Mouse (Mus musculus) right cerebral cortex, adult 18-20 months (tissue): ENCODE data around the gene Kdm1b.

Source experiments
- DNase-seq: peaks from one replicate; pipeline ENCODE4 v3.0.0; 2022; ENCODE audit warnings: mixed read lengths

The Kdm1b gene

DNA sequence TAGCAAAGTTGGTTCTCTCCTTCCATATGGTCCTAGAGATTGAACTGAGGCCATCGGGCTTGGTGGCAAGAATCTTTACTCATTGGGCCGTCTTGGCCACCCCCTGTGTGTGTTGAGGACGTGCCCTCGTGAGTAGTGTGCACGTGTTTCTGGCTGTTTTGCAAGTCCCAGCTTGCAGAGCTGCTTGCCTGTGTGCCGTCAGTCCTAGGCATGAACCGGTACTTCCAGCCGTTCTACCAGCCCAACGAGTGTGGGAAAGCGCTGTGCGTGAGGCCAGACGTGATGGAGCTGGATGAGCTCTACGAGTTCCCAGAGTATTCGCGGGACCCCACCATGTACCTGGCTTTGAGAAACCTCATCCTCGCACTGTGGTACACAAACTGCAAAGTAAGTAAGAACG, 19.5 kb downstream of the Kdm1b start:
- no peak for DNase-seq

DNA sequence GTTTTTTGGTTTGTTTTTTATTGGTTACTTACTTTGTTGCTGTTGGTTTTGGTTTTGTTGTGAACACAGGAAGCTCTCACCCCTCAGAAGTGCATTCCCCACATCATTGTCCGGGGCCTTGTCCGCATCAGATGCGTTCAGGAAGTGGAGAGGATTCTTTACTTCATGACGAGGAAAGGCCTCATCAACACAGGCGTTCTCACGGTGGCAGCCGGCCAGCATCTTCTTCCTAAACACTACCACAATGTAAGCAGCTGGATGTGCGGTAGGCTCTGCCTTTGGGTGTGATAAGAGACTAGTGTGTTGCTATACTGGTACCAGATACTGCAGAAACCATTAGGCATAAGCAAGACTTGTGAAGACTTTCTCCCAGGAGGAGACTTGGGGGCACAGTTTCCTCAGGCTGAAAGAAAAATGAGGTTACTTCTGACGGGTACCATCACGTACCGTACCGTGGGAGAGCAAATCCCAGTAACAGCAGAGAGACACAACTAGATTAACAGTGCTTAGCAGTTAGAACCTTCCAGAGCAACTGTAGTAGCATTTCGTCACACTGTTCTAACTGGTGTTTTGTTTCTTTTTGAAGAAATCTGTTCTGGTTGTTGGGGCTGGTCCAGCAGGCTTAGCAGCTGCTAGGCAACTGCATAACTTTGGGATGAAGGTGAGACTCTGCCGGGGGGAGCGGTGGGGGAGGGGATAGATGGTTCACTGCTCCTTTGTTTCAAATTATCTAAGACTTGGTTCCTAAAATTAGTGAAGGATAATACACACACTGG, 20.9 kb downstream of the Kdm1b start:
- no peak for DNase-seq

DNA sequence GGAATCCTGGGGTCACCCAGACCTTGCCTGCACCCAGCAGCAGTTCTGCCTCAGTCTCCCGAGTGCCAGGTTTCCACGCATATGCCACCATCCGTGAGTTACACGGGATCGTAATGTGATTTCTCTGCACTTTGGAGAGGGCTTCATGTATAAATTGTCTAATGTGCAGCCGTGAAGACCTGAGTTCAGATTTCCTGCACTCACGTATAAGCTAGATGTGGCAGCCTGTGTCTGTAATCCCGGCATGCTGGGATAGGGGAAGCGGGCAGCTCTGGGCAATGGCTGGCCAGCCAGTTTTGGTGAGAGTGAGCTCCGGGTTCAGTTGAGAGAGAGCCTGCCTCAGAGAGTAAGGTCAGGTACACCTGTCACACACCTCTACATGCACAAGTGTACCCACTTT, 23.2 kb downstream of the Kdm1b start:
- DNase-seq: no peak

DNA sequence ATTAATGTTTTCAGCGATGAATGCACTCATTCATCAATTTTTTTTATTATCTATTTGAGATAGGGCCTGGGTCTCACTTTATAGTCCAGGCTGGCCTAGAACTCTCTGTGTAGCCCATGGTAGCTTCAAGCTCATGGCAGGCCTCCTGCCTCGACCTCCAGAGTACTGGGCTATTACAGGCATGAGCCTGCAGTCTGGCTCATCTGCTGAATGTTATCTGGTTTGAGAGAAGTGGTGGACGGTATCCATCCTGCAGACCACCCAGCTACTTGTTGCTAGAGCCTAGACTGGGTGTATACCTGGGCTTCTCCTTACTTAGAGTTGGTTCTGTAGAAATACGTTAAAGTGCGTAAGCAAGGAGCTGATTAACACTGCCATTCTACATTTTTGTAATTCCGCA, 23.7 kb downstream of the Kdm1b start:
- no peak for DNase-seq

DNA sequence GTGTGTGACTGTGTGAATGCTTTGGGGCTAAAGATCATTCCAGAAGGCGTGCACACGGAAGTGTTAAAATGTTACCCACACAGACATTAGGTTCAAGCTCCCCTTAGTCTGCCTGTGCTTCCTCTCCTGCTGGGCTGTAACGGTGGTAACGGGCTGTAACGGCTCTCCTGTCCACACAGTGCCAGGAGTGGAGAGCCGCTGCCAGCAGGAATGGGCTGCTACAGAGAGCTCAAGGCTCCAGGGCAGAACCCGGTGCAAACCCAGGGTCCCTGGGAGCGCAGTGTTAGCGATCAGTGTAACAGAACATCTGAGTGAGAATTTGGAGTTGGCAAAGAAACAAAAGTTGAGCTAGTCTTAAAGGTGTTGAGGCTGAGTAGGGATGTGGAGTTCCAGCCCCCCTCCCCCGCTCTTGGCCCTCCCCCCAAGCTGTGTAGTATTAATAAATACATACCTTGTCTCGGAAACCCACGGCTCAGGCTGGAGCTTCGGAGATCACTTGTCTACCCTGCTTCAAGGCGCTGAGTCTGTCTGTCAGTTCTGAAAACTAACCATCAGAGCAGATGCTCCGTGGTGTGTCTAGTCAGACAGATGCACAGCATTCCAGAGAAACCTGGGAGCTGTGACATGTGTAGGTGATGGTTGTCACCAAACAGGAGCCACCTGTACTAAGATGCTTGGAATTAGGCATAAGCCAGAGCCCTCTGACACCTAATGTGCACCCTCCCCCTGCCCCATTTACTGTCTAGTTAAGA, 27.2 kb downstream of the Kdm1b start:
- DNase-seq: no peak

DNA sequence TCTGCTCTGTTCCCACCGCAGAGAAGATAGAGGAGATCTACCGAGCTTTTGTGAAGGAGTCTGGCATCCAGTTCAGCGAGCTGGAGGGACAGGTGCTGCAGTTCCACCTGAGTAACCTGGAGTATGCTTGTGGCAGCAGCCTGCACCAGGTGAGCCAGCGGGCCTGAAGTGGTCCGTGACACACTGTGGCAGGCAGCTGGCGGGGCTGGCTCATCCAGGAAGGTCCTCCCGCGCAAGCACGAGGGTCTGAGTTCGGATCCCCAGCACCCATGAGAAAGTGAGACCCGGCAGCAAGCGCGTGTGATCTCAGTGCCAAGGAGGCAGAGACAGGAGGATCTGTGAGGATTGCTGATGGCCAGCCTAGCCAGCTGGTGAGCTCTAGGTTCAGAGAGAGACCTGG, 28.6 kb downstream of the Kdm1b start:
- DNase-seq: no peak

DNA sequence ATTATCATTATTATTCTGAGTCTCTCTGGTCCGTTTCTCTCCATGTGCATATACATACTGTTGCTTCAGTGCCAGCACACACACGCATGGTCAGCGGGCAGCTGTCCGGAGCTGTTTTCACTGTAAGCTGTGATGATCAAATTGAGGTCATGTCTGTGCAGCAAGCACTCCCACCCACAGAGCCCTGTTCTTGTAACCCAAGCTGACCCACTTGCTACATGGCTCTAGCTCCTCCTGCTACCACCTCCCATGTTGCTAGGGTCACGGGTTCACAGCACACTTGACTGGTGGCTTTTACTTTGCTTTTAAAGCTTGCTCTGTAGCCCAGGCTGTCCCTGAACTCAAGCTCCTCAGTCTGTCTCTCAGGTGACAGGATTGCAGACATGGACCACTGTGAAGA, 29.2 kb downstream of the Kdm1b start:
- DNase-seq: no peak

DNA sequence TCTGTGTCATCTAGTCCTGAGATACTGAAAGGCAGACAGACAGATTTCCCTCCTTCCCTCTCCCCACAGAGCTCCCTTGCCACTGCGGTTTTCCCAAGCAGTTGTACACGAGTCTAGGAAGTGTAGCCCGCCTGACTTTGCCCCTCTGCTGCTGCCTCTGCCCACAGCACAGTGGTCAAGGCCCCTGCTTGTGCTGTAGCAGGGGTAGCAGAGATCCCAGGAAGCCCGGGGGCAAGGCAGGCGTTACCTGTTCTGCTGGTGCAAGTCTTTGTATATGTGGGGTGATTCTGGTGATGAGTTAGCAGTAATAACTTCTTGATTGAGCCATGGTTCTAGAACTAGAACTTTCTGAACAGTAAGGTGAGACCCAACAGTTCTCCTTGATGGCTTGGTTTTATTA, 32.9 kb downstream of the Kdm1b start:
- no peak for DNase-seq

DNA sequence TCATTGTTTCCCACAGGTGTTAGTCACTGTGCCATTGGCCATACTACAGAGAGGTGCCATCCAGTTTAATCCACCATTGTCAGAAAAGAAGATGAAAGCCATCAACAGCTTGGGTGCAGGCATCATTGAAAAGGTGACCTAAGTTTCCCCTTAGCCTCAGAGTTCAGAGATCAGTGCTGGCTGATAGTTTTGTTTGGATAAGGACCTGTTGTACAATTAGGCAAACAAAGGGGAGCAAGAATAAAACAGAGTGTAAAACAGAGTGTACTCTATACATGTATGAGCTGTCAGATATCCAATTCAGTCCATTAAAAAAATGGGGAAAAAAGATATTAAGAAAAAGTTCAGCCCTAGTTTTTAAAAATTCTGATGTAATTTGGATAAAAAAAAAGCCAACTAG, 34.1 kb downstream of the Kdm1b start:
- no peak for DNase-seq

DNA sequence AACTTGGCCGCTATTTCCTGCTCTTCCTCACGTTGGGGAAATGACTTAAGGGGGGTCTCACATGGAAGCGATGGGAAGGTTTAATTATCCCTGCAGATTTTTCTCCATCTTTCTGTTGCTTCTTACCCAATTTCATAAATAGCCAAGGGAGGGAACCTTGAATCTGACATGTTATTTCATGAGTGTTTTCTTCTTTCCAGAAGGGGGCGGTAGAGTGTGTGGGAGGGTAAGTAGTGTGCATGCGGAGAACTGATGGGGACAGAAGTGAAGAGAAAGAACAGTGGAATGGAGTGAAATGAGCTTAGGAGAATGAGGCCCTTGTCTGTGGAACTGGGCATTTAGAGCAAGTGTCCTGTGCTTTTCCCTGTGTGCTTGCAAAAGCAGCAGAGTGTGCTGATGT, 35.5 kb downstream of the Kdm1b start:
- DNase-seq: no peak

DNA sequence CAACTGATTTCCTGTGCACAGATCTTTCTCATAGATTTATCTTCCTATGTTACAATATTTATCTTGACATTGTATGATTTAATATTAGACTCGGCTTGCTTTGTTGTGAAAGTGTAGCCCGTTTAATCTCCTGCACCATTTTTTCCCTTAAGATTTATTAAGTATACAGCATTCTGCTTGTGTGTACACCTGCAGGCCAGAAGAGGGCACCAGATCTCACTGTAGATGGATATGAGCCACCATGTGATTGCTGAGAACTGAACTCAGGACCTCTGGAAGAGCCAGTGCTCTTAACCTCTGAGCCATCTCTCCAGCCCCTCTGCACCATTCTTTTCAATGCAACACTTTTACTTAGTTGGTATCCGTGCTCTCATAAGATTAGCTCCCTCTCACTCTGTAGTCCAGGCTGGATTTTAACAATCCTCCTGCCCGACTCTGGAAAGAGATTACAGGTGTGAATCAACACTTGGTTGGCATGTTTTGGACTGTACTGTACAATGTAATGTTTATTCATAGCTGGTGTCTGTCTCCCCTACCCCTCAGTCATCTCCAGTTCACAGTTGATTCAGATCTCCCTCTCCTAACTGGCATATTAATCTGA, 37.7 kb downstream of the Kdm1b start:
- no peak for DNase-seq

DNA sequence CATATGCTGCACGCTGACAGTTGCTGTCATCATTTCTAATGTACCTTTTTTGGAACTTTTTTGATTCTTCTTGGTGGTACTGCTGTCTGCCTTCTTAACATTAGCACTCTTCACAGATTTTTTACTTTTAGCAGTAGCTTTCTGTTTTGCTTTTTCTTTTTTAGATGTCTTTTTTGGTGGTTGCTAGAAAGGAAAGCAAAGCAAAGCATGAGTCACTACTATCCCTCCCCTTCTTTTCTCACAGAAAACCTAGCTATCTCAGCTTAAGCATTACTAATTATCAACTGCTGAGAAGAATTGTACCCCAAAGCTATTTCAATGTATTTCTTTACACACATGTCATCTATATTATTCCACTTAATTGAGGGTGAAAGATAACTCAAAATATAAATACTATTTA, 45.1 kb downstream of the Kdm1b start:
- DNase-seq: no peak

DNA sequence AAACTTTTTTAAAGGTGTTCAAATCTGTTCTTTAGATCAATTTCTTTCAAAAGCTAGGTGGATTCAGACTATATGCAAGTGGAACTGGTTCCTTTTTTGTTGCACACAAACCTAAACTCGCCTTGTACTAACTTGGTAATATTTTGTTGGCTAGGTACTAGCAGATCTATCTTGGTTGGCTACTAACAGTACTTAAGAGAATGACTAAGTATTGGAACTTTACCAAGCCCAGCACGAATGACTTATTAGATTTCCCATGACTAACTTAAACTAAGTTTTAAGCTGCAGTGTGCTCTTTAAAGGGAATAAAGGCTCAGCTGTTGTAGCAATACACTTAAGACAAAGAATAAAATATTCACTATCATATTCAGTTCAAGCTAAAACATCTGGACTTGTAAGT, 46.0 kb downstream of the Kdm1b start:
- no peak for DNase-seq

DNA sequence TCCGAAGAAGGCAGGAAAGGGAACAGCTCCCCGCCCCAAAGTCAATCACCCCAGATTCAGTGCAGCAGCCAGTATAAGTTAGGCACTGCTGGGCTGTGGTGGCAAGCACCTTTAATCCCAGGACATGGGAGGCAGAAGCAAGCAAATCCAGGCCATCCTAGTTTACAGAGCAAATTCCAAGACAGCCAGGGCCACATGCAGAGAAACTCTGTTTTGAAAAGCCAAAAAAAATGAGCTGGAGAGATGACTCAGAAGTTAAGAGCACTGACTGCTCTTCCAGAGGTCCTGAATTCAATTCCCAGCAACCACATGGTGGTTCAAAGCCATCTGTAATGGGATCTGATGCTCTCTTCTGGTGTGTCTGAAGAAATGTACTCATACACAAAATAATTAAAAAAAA, 50.5 kb downstream of the Kdm1b start:
- DNase-seq: no peak

DNA sequence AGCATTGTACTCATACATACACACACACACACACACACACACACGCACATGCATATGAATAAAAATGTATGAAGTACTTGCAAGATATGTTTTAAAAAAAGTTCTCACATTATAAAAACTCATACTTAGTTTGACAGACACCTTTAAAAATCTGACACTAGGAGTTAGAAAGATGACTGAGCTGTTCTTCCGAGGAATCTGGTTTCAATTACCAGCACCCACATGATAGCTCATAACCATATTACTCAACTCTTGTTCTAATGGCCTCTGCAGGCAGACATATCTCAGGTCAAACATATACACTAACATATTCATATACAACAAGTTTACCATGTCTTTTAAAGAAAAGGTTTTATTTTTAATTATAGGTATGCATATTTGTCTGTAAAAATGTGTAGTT, 53.3 kb downstream of the Kdm1b start:
- DNase-seq: no peak

DNA sequence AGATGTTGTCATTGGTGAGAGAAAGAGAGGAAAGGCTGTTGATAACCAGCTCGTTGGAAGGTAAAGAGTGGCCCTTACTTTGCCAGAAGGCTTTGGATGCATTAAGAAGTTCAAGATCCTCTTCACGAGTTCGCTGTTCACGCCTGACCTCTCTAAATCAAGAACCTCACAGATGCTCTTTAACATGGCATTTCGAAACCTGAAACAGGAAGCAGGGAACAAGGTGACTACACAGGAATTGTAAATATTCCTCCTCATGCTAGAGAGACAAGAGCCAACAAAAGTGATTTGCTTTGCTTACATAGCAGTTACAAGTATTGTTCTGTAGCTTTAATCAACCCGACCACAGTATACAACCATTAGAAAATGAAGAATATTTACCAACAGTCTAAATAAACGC, 56.0 kb downstream of the Kdm1b start:
- no peak for DNase-seq

DNA sequence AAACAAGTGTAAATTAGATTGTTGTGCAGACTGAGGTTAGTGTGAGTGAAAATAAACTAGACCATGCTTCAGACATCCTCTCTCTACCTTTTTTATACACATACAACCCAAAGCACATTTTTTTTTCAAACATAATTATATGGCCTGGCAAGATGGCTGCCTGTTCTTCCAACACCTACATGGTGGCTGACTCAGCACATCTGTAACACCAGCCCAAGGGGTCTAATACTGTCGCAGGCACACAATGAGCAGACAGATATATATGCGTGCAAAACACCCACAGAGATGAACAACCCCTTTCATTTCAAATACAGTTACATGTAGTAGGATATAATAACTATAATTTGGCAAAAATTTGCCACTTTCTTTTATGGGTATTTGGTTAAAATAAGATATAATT, 57.3 kb downstream of the Kdm1b start:
- no peak for DNase-seq

DNA sequence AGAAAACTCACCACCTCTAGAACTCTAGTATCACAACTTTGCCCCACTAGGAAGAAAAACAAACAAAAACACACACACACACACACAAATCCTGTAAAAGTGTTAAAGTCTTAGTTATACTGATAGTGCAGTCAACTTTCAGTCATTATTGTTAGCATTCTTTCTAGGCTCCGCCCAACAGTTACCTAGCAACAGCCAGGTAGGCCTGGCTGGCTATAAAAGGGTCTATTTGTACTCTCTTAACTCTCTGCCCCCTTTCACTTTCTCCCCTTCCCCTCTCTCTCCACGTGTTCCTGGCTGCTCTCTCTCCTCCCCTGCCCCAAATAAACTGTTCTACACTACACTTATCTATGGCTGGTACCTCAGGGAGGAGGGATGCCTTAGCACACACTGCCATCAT, 60.8 kb downstream of the Kdm1b start:
- DNase-seq: no peak

DNA sequence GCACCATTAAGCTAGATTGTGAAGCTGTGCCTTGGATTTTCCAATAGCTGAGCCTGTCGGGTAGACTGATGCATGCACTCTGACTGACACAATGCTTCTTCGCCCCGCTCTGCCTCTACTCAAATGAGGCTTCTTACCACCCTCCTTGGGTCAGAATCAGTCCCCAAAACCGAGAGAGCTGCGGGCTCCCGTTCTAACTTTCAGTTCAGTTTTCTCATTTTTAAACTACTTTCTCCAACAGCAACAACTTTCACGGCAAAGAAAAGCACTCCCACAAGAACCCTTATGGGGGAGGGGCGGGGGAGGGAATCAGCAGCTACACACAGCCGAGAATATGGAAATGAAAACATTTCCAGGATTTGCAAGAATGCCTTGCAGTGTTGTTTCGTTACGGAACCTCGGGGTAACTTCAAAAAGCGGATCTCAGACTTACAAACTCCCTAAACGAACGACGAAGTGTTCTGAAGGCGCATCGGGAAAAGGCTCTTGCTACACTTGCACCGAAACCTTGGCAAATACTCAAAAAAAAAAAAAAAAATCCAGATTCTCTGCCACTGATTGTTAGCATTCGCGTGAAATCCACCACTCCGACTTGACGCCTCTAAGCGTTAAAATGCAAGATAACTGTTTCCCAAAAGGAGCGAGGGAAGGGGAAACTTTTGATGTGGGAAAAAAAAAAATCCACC, 61.7 kb downstream of the Kdm1b start:
- DNase-seq: peak; percentile 10

DNA sequence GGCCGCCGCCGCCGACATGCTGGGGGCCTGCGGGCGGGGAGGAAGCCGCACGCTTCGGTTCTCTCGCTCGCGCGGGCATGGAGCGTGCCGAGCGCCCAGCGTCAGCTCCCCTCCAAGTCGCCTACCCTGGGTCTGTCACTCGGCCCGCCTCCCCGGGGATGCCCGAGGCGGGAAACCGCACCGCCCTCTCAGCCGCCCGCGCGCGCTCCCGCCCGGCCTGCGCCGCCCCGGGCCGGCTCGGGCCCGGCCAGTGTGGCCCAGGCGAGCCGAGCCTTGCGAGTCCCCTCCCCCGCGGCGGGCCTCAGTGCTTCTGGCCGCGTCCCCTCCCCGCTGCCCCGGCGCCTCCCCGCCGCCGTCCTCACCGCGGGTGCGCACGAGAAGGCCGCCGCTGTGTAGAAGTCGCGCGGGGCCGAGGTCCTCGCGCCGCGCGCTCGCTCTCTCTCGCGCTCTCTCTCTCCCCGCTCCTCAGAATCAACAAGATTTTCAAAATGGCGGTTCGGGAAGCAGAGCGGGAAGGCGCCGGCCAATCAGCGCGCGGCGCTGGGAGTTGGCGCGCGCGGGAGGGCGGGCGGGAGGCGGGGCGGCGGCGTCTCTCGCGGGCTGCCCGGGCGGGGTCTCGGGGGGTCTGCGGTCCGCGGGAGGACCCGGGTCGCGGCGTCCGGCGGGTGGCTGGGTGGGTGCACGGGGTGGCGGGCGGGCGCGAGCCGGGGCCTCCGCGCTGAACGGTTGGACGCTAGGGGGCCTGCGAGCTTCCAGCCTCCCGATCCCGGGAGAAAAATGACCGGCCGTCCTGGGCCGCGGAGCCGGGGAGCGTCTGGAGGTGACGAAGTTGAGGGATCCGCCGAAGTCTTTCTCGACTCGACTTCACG, 62.6 kb downstream of the Kdm1b start, which contains the start of gene Dek:
Gene Dek (minus strand): TSS at position 491 of the 869 bp plus-strand sequence.
- peak; percentile 89 for DNase-seq

DNA sequence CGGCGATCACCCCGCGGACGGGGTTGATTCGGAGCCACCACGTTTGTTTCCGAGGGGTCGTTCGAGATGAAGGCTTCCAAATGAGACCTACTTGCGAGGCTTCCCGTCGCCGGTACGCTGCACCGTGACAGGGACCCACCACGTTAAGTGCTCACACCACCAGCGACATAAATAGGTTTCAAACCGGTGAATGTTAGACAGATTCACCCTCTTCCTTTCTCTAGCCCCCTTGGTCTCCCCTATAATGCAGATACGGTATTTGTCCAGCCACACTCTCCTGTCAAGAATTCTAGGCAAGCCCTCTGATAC, 63.2 kb downstream of the Kdm1b start:
- DNase-seq: no peak

DNA sequence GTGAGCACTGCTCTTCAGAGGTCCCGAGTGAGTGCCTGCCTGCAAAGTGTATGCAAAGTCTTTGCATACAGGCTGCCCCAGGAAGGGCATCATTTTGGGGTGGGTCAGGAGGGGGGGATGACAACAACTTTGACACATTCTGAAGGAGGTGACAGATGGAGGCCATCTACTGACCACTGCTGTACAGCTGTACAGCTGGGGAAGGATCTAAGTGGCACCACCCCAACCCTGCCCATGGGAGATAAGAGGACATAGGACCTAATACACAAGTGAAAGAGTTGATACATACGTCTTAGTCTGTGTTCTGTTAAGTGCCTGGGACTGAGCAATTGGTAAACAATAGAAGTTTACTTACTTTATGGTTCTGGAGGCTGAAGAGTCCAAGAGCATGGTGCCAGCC, 65.9 kb downstream of the Kdm1b start:
- DNase-seq: no peak

DNA sequence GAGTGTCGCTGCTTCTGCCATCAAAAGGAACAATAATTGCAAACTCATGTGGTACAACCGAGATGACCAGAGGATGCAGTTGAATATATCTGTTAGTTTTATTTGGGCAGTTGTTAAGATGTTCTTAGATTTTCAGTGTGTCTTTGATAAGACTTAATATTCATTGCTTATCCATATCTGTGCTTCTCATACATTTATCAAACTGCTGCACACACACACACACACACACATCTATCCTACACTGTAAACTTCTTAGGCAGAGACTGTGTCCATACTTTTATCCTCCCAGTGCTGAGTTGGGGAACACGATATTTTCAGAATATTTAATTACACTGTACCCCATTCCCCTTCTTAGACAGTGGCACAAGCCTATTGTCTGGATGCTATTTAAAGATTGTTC, 67.9 kb downstream of the Kdm1b start:
- no peak for DNase-seq
